ENCODE assay signal across 8 mouse cellular contexts in the genomic region with DNA sequence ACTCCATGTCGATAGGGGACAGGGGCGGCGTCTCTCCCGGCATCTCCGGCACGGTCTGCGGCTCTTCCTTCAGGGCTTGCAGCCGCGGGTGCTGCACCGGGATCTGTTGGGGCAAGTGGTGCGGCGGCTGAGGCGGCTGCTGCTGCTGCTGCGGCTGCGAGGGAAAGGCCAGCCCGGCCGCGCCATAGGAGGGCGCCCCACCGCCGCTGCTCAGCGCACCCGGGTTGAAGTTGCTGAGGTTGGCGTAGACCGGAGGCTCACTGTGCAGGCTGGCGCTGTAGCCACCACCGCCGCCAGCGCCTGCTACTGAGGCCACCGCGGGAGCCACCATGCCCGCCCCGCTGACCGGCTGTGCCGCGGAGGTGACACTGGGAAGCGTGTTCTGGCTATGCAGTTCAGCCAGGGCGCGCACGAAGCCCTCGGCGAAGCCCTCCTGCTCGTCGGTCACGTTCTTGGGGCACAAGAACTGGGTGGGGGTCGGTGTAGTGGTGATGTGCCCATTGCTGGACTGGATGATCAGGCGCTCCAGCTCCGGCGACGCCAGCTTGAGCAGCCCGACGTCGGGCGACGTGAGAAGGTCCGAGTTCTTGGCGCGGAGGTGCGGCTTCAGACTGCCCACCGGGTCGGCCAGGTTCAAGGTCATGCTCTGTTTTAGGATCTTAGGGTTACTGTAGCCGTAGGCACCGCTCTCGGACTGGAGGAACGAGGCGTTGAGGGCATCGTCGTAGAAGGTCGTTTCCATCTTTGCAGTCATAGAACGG. TPM values are rescaled to one million over a fixed set of nuclear protein-coding genes. Genes with fewer than 3 reads are reported as not detected.
DNase-seq lines count a peak whose midpoint lies in the region; ATAC-seq lines count a peak whose summit lies in the region.

No protein-coding gene starts in this region.

- DNase-seq in cerebellum, adult 11-12 months = peak; percentile 75
- peak; percentile 78 for DNase-seq in hindbrain, embryonic 11.5 days (ENCODE audit: low spot score)
- DNase-seq in layer of hippocampus, postnatal 10 days (ENCODE audit: low spot score in 2 of 2) = peak; percentile 76 to 85
- DNase-seq in ovary, postnatal 10 days (ENCODE audit: low spot score) = peak; percentile 63
- DNase-seq in thymus, postnatal 0 days (ENCODE audit: low spot score) = peak; percentile 81

- no peaks in the 10 kb centered on the region for H3K27me3 ChIP-seq in hindbrain, embryonic 11.5 days (ENCODE audit: control insufficient read depth, insufficient read depth, low read length)
- no peaks in the 10 kb centered on the region for H3K27me3 ChIP-seq in lung, embryonic 16.5 days (ENCODE audit: control insufficient read depth, insufficient read depth, low read depth, low read length)

- peak overlapping the region; percentile 83 for H3K4me3 ChIP-seq in hindbrain, embryonic 11.5 days (ENCODE audit: low read depth, low read length)
- peak overlapping the region; percentile 87 for H3K4me3 ChIP-seq in lung, embryonic 16.5 days (ENCODE audit: low read length)

- H3K9me3 ChIP-seq in hindbrain, embryonic 11.5 days (ENCODE audit: control insufficient read depth, low read length) = no peaks in the 10 kb centered on the region
- no peaks in the 10 kb centered on the region for H3K9me3 ChIP-seq in lung, embryonic 16.5 days (ENCODE audit: control insufficient read depth, low read length)

- peak overlapping the region; percentile 95 for H3K27ac ChIP-seq in hindbrain, embryonic 11.5 days (ENCODE audit: low read depth, low read length)
- H3K27ac ChIP-seq in lung, embryonic 16.5 days (ENCODE audit: low read length) = peak overlapping the region; percentile 100

- ATAC-seq in CD4-positive, CD25-positive, alpha-beta regulatory T cell, adult 4 months = peak; percentile 17
- peak; percentile 26 for ATAC-seq in frontal cortex, adult (ENCODE audit: low TSS enrichment)
- ATAC-seq in hindbrain, embryonic 11.5 days (ENCODE audit: low FRiP score) = peak; percentile 9
- ATAC-seq in lung, embryonic 16.5 days (ENCODE audit: low read depth) = peak; percentile 8; the same call in 1 of the 2 replicates

- H3K9ac ChIP-seq in hindbrain, embryonic 11.5 days (ENCODE audit: low read depth, low read length) = peak overlapping the region; percentile 92
- peak overlapping the region; percentile 98 for H3K9ac ChIP-seq in lung, embryonic 16.5 days (ENCODE audit: low read length)

- WGBS in hindbrain, embryonic 11.5 days = under 1% methylated on average over 70 of the region's 70 CpGs
- under 1% methylated on average over 70 of the region's 70 CpGs for WGBS in lung, embryonic 16.5 days

- no peaks in the 10 kb centered on the region for H3K36me3 ChIP-seq in hindbrain, embryonic 11.5 days (ENCODE audit: control insufficient read depth, insufficient read depth, low read length)
- 0 out of 2 replicates have a peak, but pooled peaks cover 2% of the 10 kb centered on the region for H3K36me3 ChIP-seq in lung, embryonic 16.5 days (ENCODE audit: control insufficient read depth, insufficient read depth, low read length)

- H3K4me2 ChIP-seq in hindbrain, embryonic 11.5 days (replicated peaks; ENCODE audit: low read depth, low read length) = peak overlapping the region; percentile 96
- H3K4me2 ChIP-seq in lung, embryonic 16.5 days (ENCODE audit: low read depth, low read length) = peak overlapping the region; percentile 89

- peaks cover 3% of the 10 kb centered on the region; the same call in 1 of the 2 replicates for H3K4me1 ChIP-seq in hindbrain, embryonic 11.5 days (replicated peaks; ENCODE audit: control insufficient read depth, insufficient read depth, low read length)
- peaks cover 23% of the 10 kb centered on the region for H3K4me1 ChIP-seq in lung, embryonic 16.5 days (replicated peaks; ENCODE audit: control insufficient read depth, insufficient read depth, low read length)

RNA-seq across cellular contexts. Expression of a gene that starts 1.3 kb away (rescaled TPM):
- polyA plus RNA-seq in CD4-positive, CD25-positive, alpha-beta regulatory T cell, adult 4 months (2017; shearing (Covaris generic)) = 10 to 100 TPM; 19.7 to 31.0 TPM
- polyA plus RNA-seq in hindbrain, embryonic 11.5 days (2014; fragmentation: Nextera tagmentation; extraction: Ambion mirVana) = 25.6 and 25.7 TPM in 2 replicates
- total RNA-seq in layer of hippocampus, postnatal 10 days (2021) = 10 to 100 TPM; 65.0 to 72.0 TPM
- polyA plus RNA-seq in lung, embryonic 16.5 days (2015; fragmentation: Nextera tagmentation; extraction: Ambion mirVana) = 110 and 119 TPM in 2 replicates
- polyA plus RNA-seq in thymus, postnatal 0 days (2015; fragmentation: Nextera tagmentation; extraction: Ambion mirVana) = 10.3 and 11.3 TPM in 2 replicates

Comparison
In these comparisons a context has a peak if more than half of its experiments do, and no peak if none do; other contexts are left out.
1. Peak in every context shown above with its lines: DNase-seq, ATAC-seq, H3K4me3 ChIP-seq and H3K27ac ChIP-seq.